Mouse (Mus musculus) intestine, postnatal 0 days (tissue): ENCODE data around the gene Prkar2b. TPM values are rescaled to one million over a fixed set of nuclear protein-coding genes. Genes with fewer than 3 reads are reported as not detected.

Experiments
- ATAC-seq: fragments of 200-750 bp; cut with Nextera tagmentation; 2 replicates; pipeline ENCODE4 v1.8.0; 2017; ENCODE audit warnings: mild to moderate bottlenecking, moderate TSS enrichment, moderate library complexity
- H3K27ac ChIP-seq: fragments of 300-500 bp; sonication (generic); 2 replicates; pipeline ENCODE4 v1.5.1; 2014; ENCODE audit warnings: mild to moderate bottlenecking, low read depth, low read length, moderate library complexity
- H3K27me3 ChIP-seq: fragments of 300-500 bp; sonication (generic); replicated peaks from 2 replicates; pipeline ENCODE4 v1.6.1; 2014; ENCODE audit warnings: low read length, mixed read lengths; ENCODE audit not compliant: control insufficient read depth, insufficient read depth
- H3K36me3 ChIP-seq: fragments of 300-500 bp; sonication (generic); 2 replicates; pipeline ENCODE4 v1.6.1; 2014; ENCODE audit warnings: mild to moderate bottlenecking, moderate library complexity; ENCODE audit not compliant: control insufficient read depth, insufficient read depth
- H3K4me1 ChIP-seq: fragments of 300-500 bp; sonication (generic); replicated peaks from 2 replicates; pipeline ENCODE4 v1.6.1; 2014; ENCODE audit warnings: antibody characterized with exemption, low read length, mixed read lengths; ENCODE audit not compliant: control insufficient read depth, insufficient read depth
- H3K4me2 ChIP-seq: fragments of 300-500 bp; sonication (generic); replicated peaks from 2 replicates; pipeline ENCODE4 v1.6.1; 2014; ENCODE audit warnings: low read depth, mild to moderate bottlenecking, moderate library complexity
- H3K4me3 ChIP-seq: fragments of 300-500 bp; sonication (generic); 2 replicates; pipeline ENCODE4 v1.5.1; 2014; ENCODE audit warnings: low read depth, low read length
- H3K9ac ChIP-seq: fragments of 300-500 bp; sonication (generic); 2 replicates; pipeline ENCODE4 v1.6.1; 2014; ENCODE audit warnings: mild to moderate bottlenecking, low read depth, low read length
- H3K9me3 ChIP-seq: fragments of 300-500 bp; sonication (generic); 2 replicates; pipeline ENCODE4 v1.6.1; 2016; ENCODE audit warnings: mixed run types; ENCODE audit not compliant: control insufficient read depth
- CTCF ChIP-seq: sonication (generic); IDR thresholded peaks from 2 replicates; pipeline ENCODE4 v1.5.1; 2016; ENCODE audit warnings: low read depth, mild to moderate bottlenecking, control low read depth, antibody characterized with exemption, moderate library complexity
- WGBS: fragments of 180-500 bp; shearing (Covaris S2); extraction: QIAGEN DNeasy Blood & Tissue Kit; methylation state at CpG from one replicate; pipeline ENCODE4 v1.1.7; 2014; 5-methylcytosine and 5-hydroxymethylcytosine counted together
- polyA plus RNA-seq: library from polyadenylated mRNA; unstranded; fragments of >200 nt; fragmentation: Nextera tagmentation; extraction: Ambion mirVana; gene quantifications from 2 replicates; pipeline ENCODE4 v1.2.1, GENCODE M21; 2015

Gene Prkar2b
- polyA plus RNA-seq, 1 experiment from 2014 or later = 12.5 TPM

DNA sequence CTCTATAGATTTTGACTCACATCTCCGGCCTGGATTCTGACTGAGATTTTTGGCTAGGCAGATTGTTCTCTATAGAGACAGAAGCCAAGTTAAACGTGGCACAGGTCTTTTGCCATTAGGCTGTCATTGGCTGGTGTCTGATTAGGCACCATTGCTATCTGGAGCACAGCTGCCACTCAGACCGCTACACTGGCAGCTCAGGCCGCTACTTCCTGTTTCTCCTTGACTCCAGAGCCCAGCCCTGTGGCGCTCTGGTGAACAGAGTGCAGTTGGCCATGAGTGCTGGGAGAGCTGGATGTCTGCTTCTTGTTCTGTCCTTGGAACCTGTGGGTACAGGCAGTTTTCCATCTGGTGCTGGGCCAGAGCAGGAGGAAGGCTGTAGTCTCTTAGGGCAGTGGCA, 143.9 kb downstream of the Prkar2b start:
- ATAC-seq = no peak
- Histone ChIP-seq H3K4me2 (no peak overlapping the region), H3K4me3 (no peak overlapping the region), H3K27ac (no peak overlapping the region), H3K9me3 (no peaks in the 10 kb centered on the region), H3K36me3 (peaks cover 8% of the 10 kb centered on the region; the same call in 1 of the 2 replicates), H3K9ac (no peak overlapping the region), H3K4me1 (no peaks in the 10 kb centered on the region; the same call in 1 of the 2 replicates), H3K27me3 (no peaks in the 10 kb centered on the region)
- TF ChIP-seq CTCF = no peak
- 79% methylated on average over 5 of the region's 5 CpGs for WGBS

GRCm38 (mm10) chr12:31916691-31917090, 144.4 kb downstream of the Prkar2b start:
- no peaks in the 10 kb centered on the region; the same call in 1 of the 2 replicates for H3K4me1 ChIP-seq
- H3K27ac ChIP-seq = no peak overlapping the region
- no peaks in the 10 kb centered on the region for H3K27me3 ChIP-seq
- H3K9me3 ChIP-seq = no peaks in the 10 kb centered on the region
- no peak for TF ChIP-seq CTCF
- ATAC-seq = no peak
- no peak overlapping the region for H3K4me3 ChIP-seq
- H3K36me3 ChIP-seq = peaks cover 8% of the 10 kb centered on the region; the same call in 1 of the 2 replicates
- WGBS = 91% methylated on average over 5 of the region's 5 CpGs
- no peak overlapping the region for H3K9ac ChIP-seq
- H3K4me2 ChIP-seq = no peak overlapping the region

DNA sequence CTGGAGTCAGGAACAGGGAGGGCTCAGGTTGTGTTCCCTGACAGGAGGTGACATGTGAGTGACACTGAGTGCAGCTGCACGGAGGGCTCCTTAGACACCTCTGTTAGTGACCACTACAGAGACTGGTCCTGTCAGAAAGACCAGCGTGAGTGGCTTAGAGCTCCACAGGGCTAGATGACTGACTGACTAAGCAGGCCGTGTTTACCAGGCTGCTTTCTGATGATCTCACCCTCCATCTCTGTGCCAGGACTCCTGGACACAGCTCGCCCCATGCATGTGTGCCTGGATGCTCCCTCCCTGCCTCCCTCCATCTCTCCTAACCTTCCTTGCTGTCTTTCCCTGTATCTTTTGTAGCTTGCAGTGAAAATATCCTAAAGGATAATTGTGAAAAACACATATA, 147.5 kb downstream of the Prkar2b start:
- Histone ChIP-seq H3K27ac (no peak overlapping the region), H3K4me2 (no peak overlapping the region), H3K9me3 (no peaks in the 10 kb centered on the region), H3K9ac (no peak overlapping the region), H3K36me3 (no peaks in the 10 kb centered on the region), H3K4me3 (no peak overlapping the region), H3K4me1 (no peaks in the 10 kb centered on the region; the same call in 1 of the 2 replicates), H3K27me3 (no peaks in the 10 kb centered on the region)
- no peak for TF ChIP-seq CTCF
- no peak for ATAC-seq
- 63% methylated on average over 4 of the region's 4 CpGs for WGBS

GRCm38 (mm10) chr12:31912966-31913551, 148.0 kb downstream of the Prkar2b start:
- Histone ChIP-seq H3K27ac (no peak overlapping the region), H3K36me3 (no peaks in the 10 kb centered on the region), H3K9me3 (no peaks in the 10 kb centered on the region), H3K4me3 (no peak overlapping the region), H3K9ac (no peak overlapping the region), H3K4me1 (no peaks in the 10 kb centered on the region; the same call in 1 of the 2 replicates), H3K4me2 (no peak overlapping the region), H3K27me3 (no peaks in the 10 kb centered on the region)
- 68% methylated on average over 6 of the region's 6 CpGs for WGBS
- ATAC-seq = no peak
- TF ChIP-seq CTCF = no peak

Other genes with a start within 250 kb of the Prkar2b start
- 63.3 and 68.0 TPM in 2 replicates for gene Hbp1, start 110.8 kb downstream of the Prkar2b start, polyA plus RNA-seq
- 1.1 TPM in 2 replicates for gene Pik3cg, start 147.4 kb upstream of the Prkar2b start, polyA plus RNA-seq